Mouse (Mus musculus) retina, postnatal 1 day (tissue): ENCODE results near the gene Zc3h4.
A peak's percentile ranks its signal among the peaks of the same experiment; 100 is the strongest.
"Not testable (repeated sequence)": the region's sequence is repeated elsewhere in the genome, so short reads cannot be mapped to it uniquely, and the experiment has no call there.

Source experiments
- DNase-seq: peaks from one replicate; pipeline ENCODE4 v3.0.0-alpha.2; 2012

Zc3h4 gene

GRCm38 (mm10) chr7:16400689-16401611 is at the start of gene Zc3h4:
Gene Zc3h4 (plus strand): TSS chr7:16400910.
- peak; percentile 94 for DNase-seq

- DNase-seq = no peak
Measured at GRCm38 (mm10) chr7:16355854-16356594, 44.7 kb upstream of the Zc3h4 start.

GRCm38 (mm10) chr7:16357602-16358001 is 43.1 kb upstream of the Zc3h4 start:
- DNase-seq = no peak

GRCm38 (mm10) chr7:16364319-16364718 is 36.4 kb upstream of the Zc3h4 start:
- DNase-seq = no peak

- DNase-seq = peak; percentile 6
Measured at GRCm38 (mm10) chr7:16364901-16365500, 35.7 kb upstream of the Zc3h4 start.

- no peak for DNase-seq
Measured at GRCm38 (mm10) chr7:16366133-16366646, 34.5 kb upstream of the Zc3h4 start.

- no peak for DNase-seq
Measured at GRCm38 (mm10) chr7:16366669-16367068, 34.0 kb upstream of the Zc3h4 start.

- DNase-seq = no peak
Measured at GRCm38 (mm10) chr7:16368835-16369234, 31.9 kb upstream of the Zc3h4 start.

GRCm38 (mm10) chr7:16370596-16370995 is 30.1 kb upstream of the Zc3h4 start:
- DNase-seq = no peak

GRCm38 (mm10) chr7:16373719-16374118 is 27.0 kb upstream of the Zc3h4 start:
- DNase-seq = peak; percentile 26

GRCm38 (mm10) chr7:16374989-16375388 is 25.7 kb upstream of the Zc3h4 start:
- DNase-seq = no peak

GRCm38 (mm10) chr7:16376505-16376904 is 24.2 kb upstream of the Zc3h4 start:
- peak; percentile 67 for DNase-seq

GRCm38 (mm10) chr7:16387160-16388041 is 13.3 kb upstream of the Zc3h4 start, which contains the start of gene Sae1:
Gene Sae1 (minus strand): TSS chr7:16387806.
- DNase-seq = peak; percentile 98

- not testable (repeated sequence) for DNase-seq
Measured at GRCm38 (mm10) chr7:16389942-16390341, 10.8 kb upstream of the Zc3h4 start.

- DNase-seq = no peak
Measured at GRCm38 (mm10) chr7:16392923-16393322, 7.8 kb upstream of the Zc3h4 start.

- DNase-seq = peak; percentile 73
Measured at GRCm38 (mm10) chr7:16395944-16396343, 4.8 kb upstream of the Zc3h4 start.

- no peak for DNase-seq
Measured at GRCm38 (mm10) chr7:16397465-16397864, 3.2 kb upstream of the Zc3h4 start.

- no peak for DNase-seq
Measured at GRCm38 (mm10) chr7:16398387-16399050, 2.2 kb upstream of the Zc3h4 start.

GRCm38 (mm10) chr7:16399098-16399819 is 1.5 kb upstream of the Zc3h4 start:
- DNase-seq = peak; percentile 95

- DNase-seq = peak; percentile 100
Measured at GRCm38 (mm10) chr7:16399820-16400688, 656 bp upstream of the Zc3h4 start.
